Mouse (Mus musculus) hindbrain, embryonic 15.5 days (tissue): Measurements from ENCODE around the gene 2410004P03Rik. TPM values are rescaled to one million over a fixed set of nuclear protein-coding genes. Genes with fewer than 3 reads are reported as not detected.

Source experiments
- ATAC-seq: fragments of 200-750 bp; cut with Nextera tagmentation; 2 replicates; pipeline ENCODE4 v1.8.0; 2017; ENCODE audit warnings: low read depth, moderate number of reproducible peaks, moderate TSS enrichment; ENCODE audit not compliant: low FRiP score
- H3K27ac ChIP-seq: fragments of 300-500 bp; sonication (generic); replicated peaks from 2 replicates; pipeline ENCODE4 v1.5.1; 2015; ENCODE audit warnings: mild to moderate bottlenecking, inconsistent platforms
- H3K27me3 ChIP-seq: fragments of 300-500 bp; sonication (generic); 2 replicates; pipeline ENCODE4 v1.6.1; 2015; ENCODE audit warnings: control low read depth, inconsistent platforms
- H3K36me3 ChIP-seq: fragments of 300-500 bp; sonication (generic); 2 replicates; pipeline ENCODE4 v1.6.1; 2015; ENCODE audit warnings: control low read depth, inconsistent platforms
- H3K4me1 ChIP-seq: fragments of 300-500 bp; sonication (generic); replicated peaks from 2 replicates; pipeline ENCODE4 v1.6.1; 2015; ENCODE audit warnings: control low read depth, inconsistent platforms
- H3K4me2 ChIP-seq: fragments of 300-500 bp; sonication (generic); 2 replicates; pipeline ENCODE4 v1.6.1; 2015; ENCODE audit warnings: moderate library complexity, mild to moderate bottlenecking, inconsistent platforms
- H3K4me3 ChIP-seq: fragments of 300-500 bp; sonication (generic); 2 replicates; pipeline ENCODE4 v1.5.1; 2015; ENCODE audit warnings: mild to moderate bottlenecking, inconsistent platforms
- H3K9ac ChIP-seq: fragments of 300-500 bp; sonication (generic); 2 replicates; pipeline ENCODE4 v1.6.1; 2015; ENCODE audit warnings: inconsistent platforms
- H3K9me3 ChIP-seq: fragments of 300-500 bp; sonication (generic); 2 replicates; pipeline ENCODE4 v1.6.1; 2016; ENCODE audit warnings: control low read depth, inconsistent platforms
- WGBS: fragments of 180-500 bp; shearing (Covaris S2); methylation state at CpG from one replicate; pipeline ENCODE4 v1.1.7; 2015; 5-methylcytosine and 5-hydroxymethylcytosine counted together
- polyA plus RNA-seq: library from polyadenylated mRNA; unstranded; fragments of >200 nt; fragmentation: Nextera tagmentation; extraction: Ambion mirVana; gene quantifications from 2 replicates; pipeline ENCODE4 v1.2.1, GENCODE M21; 2015

Gene 2410004P03Rik
- polyA plus RNA-seq, 1 experiment from 2014 or later: 7.4 TPM

DNA sequence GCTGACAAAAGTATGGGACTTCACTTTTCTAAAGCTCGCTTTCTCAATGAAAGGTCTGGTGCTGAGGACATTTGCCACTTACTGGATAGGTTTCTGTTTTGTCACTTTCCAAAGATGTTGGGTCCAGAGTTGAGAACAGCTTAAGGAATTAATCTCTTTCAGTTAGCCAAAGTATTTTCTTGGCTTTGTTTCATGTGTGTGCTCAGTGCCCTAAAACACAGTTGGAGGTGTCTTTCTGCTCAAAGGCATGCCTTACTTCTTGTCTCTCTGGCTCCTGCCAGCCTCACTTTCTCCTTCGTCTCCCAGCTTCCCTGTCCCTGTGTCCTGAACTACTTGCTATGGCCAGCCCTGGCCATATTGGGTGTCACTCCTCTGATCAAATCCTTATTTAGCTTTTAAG lies 20.2 kb downstream of the 2410004P03Rik start:
- Histone ChIP-seq H3K27ac (no peak overlapping the region), H3K27me3 (no peaks in the 10 kb centered on the region), H3K4me3 (no peak overlapping the region), H3K9me3 (no peaks in the 10 kb centered on the region), H3K9ac (no peak overlapping the region), H3K4me2 (no peak overlapping the region), H3K36me3 (peaks cover 3% of the 10 kb centered on the region; the same call in 1 of the 2 replicates), H3K4me1 (no peaks in the 10 kb centered on the region)
- WGBS: 88% methylated on average over 2 of the region's 2 CpGs
- ATAC-seq: no peak

DNA sequence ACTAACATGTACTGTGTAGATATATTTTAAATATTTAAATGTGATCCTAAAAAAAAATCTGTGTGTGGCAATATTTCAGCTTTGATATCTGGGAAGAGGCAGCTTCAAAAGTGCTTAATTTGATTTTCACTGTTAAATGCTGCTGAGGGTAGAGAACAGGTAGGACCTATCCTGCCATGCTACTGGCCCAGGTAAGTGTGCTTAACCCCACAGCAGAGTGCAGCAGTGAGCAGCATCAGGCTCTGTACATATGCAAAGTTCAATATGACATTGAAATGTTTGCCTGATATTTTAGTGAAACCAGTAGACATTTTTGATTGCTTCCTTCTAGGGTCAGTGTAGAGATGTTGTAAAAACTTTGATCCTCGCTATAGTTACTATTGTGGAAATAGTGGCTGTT lies 25.7 kb downstream of the 2410004P03Rik start:
- ATAC-seq: no peak
- H3K4me2 ChIP-seq: no peak overlapping the region
- no peak overlapping the region for H3K27ac ChIP-seq

DNA sequence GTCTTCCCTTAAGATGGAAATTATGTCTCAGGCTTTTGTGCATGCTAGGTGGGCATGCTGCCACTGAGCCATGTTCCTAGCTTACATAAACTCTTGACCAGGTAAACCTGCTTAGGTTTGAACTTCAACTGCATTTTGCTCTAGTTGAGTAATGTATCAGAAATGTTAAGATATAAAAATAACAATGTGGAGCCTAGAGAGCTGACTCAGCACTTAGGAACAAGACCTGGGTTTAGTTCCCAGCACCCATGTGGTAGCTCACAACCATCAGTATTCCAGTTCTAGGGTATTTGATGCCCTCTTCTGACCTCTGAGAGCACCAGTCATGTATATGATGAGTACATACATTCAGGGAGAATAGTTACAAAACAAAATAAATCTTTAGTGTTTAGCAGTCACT lies 34.4 kb downstream of the 2410004P03Rik start:
- H3K9ac ChIP-seq: no peak overlapping the region
- no peak overlapping the region for H3K4me2 ChIP-seq
- no peaks in the 10 kb centered on the region for H3K27me3 ChIP-seq
- no peak for ATAC-seq
- H3K36me3 ChIP-seq: peaks cover 83% of the 10 kb centered on the region
- no peak overlapping the region for H3K4me3 ChIP-seq
- H3K4me1 ChIP-seq: no peaks in the 10 kb centered on the region
- no peak overlapping the region for H3K27ac ChIP-seq
- no peaks in the 10 kb centered on the region for H3K9me3 ChIP-seq

More for the DNA sequence above, 25.7 kb downstream of the 2410004P03Rik start:
- Histone ChIP-seq H3K9me3 (no peaks in the 10 kb centered on the region), H3K4me3 (no peak overlapping the region), H3K4me1 (no peaks in the 10 kb centered on the region), H3K36me3 (peaks cover 20% of the 10 kb centered on the region), H3K27me3 (no peaks in the 10 kb centered on the region), H3K9ac (no peak overlapping the region)
- 100% methylated on average over 1 of the region's 1 CpGs for WGBS

DNA sequence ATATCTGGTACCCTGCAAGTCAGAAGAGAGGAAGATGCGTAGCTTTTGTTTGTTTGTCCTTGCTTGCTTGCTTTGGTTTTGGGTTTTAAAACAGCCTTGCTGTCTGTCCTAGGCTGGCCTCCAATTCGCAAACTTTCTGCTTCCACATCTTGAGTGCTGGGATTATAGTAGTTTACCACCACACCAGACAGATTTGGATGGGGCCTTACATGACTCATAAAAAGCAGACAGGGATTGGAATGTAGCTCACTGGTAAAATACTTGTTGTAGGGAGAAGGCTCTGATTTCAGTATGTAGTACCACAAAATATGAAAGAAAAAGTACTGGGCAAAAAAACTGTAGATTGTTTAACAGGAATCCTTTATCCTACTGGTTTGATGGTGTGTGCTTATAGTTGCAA lies 44.7 kb downstream of the 2410004P03Rik start:
- Histone ChIP-seq H3K36me3 (peaks cover 45% of the 10 kb centered on the region), H3K27me3 (no peaks in the 10 kb centered on the region), H3K9me3 (no peaks in the 10 kb centered on the region), H3K27ac (no peak overlapping the region), H3K4me3 (no peak overlapping the region), H3K4me1 (no peaks in the 10 kb centered on the region), H3K9ac (no peak overlapping the region), H3K4me2 (no peak overlapping the region)
- ATAC-seq: no peak
- WGBS: 98% methylated on average over 2 of the region's 2 CpGs

- no peak for ATAC-seq
- no peaks in the 10 kb centered on the region for H3K4me1 ChIP-seq
- H3K9me3 ChIP-seq: no peaks in the 10 kb centered on the region
- peaks cover 44% of the 10 kb centered on the region for H3K36me3 ChIP-seq
- no peaks in the 10 kb centered on the region for H3K27me3 ChIP-seq
- no peak overlapping the region for H3K4me3 ChIP-seq
- WGBS: 68% methylated on average over 2 of the region's 2 CpGs
- no peak overlapping the region for H3K4me2 ChIP-seq
- H3K9ac ChIP-seq: no peak overlapping the region
- H3K27ac ChIP-seq: no peak overlapping the region
Measured at GRCm38 (mm10) chr12:16963354-16963753, 48.2 kb downstream of the 2410004P03Rik start.

DNA sequence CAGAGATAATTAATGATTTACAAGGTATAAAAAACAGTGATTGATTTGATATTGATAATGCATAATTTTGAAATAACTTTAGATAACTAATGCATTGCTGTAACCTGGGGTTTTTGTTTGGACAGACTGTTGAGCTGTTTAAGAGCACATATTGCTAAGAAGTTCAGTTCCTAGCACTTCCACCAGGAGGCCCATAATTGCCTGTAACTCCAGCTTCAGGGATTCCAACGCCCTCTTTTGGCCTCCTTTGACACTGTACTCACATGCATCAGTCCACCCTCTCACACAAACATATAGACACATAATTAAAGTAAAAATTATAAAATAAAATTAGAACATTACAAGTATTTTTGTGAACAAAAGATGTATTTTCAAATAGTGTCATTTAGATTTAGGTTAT lies 52.7 kb downstream of the 2410004P03Rik start:
- Histone ChIP-seq H3K4me3 (no peak overlapping the region), H3K27me3 (no peaks in the 10 kb centered on the region), H3K9ac (no peak overlapping the region), H3K27ac (no peak overlapping the region), H3K36me3 (peaks cover 42% of the 10 kb centered on the region), H3K9me3 (no peaks in the 10 kb centered on the region), H3K4me1 (no peaks in the 10 kb centered on the region), H3K4me2 (no peak overlapping the region)
- ATAC-seq: no peak
- WGBS: 84% methylated on average over 1 of the region's 1 CpGs

Other genes with a start within 250 kb of the 2410004P03Rik start
- gene Greb1, start 210.8 kb downstream of the 2410004P03Rik start, polyA plus RNA-seq: 0.84 and 1.3 TPM in 2 replicates
- 29.2 and 29.7 TPM in 2 replicates for gene E2f6, start 200.8 kb downstream of the 2410004P03Rik start, polyA plus RNA-seq
- gene Rock2, start 116.8 kb downstream of the 2410004P03Rik start, polyA plus RNA-seq: 13.7 and 15.1 TPM in 2 replicates
- 2.4 and 2.6 TPM in 2 replicates for gene Pqlc3, start 11.3 kb downstream of the 2410004P03Rik start, polyA plus RNA-seq
- 4.6 and 5.1 TPM in 2 replicates for gene Kcnf1, start 165.2 kb upstream of the 2410004P03Rik start, polyA plus RNA-seq